Mouse (Mus musculus) stomach, embryonic 15.5 days (tissue): ENCODE data around the gene Carns1. TPM values are rescaled to one million over a fixed set of nuclear protein-coding genes. Genes with fewer than 3 reads are reported as not detected.
A peak's percentile ranks its signal among the peaks of the same experiment; 100 is the strongest.

Source experiments
- ATAC-seq: fragments of 200-750 bp; cut with Nextera tagmentation; 2 replicates; pipeline ENCODE4 v1.8.0; 2017; ENCODE audit warnings: low read depth, moderate number of reproducible peaks, moderate TSS enrichment; ENCODE audit not compliant: insufficient read depth, low FRiP score
- H3K27ac ChIP-seq: fragments of 300-500 bp; sonication (generic); 2 replicates; pipeline ENCODE4 v1.5.1; 2015; ENCODE audit warnings: mild to moderate bottlenecking, inconsistent platforms
- H3K27me3 ChIP-seq: fragments of 300-500 bp; sonication (generic); replicated peaks from 2 replicates; pipeline ENCODE4 v1.6.1; 2015; ENCODE audit warnings: inconsistent platforms
- H3K36me3 ChIP-seq: fragments of 300-500 bp; sonication (generic); 2 replicates; pipeline ENCODE4 v1.6.1; 2015; ENCODE audit warnings: inconsistent platforms
- H3K4me1 ChIP-seq: fragments of 300-500 bp; sonication (generic); 2 replicates; pipeline ENCODE4 v1.6.1; 2015; ENCODE audit warnings: inconsistent platforms
- H3K4me2 ChIP-seq: fragments of 300-500 bp; sonication (generic); 2 replicates; pipeline ENCODE4 v1.6.1; 2015; ENCODE audit warnings: mild to moderate bottlenecking, inconsistent platforms
- H3K4me3 ChIP-seq: fragments of 300-500 bp; sonication (generic); replicated peaks from 2 replicates; pipeline ENCODE4 v1.5.1; 2015; ENCODE audit warnings: inconsistent platforms
- H3K9ac ChIP-seq: fragments of 300-500 bp; sonication (generic); 2 replicates; pipeline ENCODE4 v1.6.1; 2015; ENCODE audit warnings: inconsistent platforms
- H3K9me3 ChIP-seq: fragments of 300-500 bp; sonication (generic); 2 replicates; pipeline ENCODE4 v1.6.1; 2016; ENCODE audit warnings: inconsistent platforms
- WGBS: fragments of 180-500 bp; shearing (Covaris S2); methylation state at CpG from one replicate; pipeline ENCODE4 v1.1.7; 2015; 5-methylcytosine and 5-hydroxymethylcytosine counted together
- polyA plus RNA-seq: library from polyadenylated mRNA; unstranded; fragments of >200 nt; fragmentation: Nextera tagmentation; extraction: Ambion mirVana; gene quantifications from 2 replicates; pipeline ENCODE4 v1.2.1, GENCODE M21; 2015

Gene Carns1
- polyA plus RNA-seq, 1 experiment from 2014 or later: 1.5 TPM

GRCm38 (mm10) chr19:4152445-4153231 lies 22.6 kb downstream of the Carns1 start:
- WGBS: 82% methylated on average over 8 of the region's 8 CpGs

GRCm38 (mm10) chr19:4151898-4152297 lies 23.4 kb downstream of the Carns1 start:
- Histone ChIP-seq H3K9me3 (no peaks in the 10 kb centered on the region), H3K27me3 (no peaks in the 10 kb centered on the region), H3K4me2 (no peak overlapping the region), H3K27ac (no peak overlapping the region), H3K4me1 (peaks cover 20% of the 10 kb centered on the region), H3K9ac (no peak overlapping the region), H3K4me3 (no peak overlapping the region), H3K36me3 (peaks cover 24% of the 10 kb centered on the region)
- 85% methylated on average over 5 of the region's 5 CpGs for WGBS
- ATAC-seq: no peak

More at GRCm38 (mm10) chr19:4152445-4153231, 22.6 kb downstream of the Carns1 start:
- Histone ChIP-seq H3K36me3 (peaks cover 30% of the 10 kb centered on the region), H3K27me3 (no peaks in the 10 kb centered on the region), H3K4me1 (peaks cover 20% of the 10 kb centered on the region), H3K27ac (no peak overlapping the region), H3K9me3 (no peaks in the 10 kb centered on the region), H3K9ac (no peak overlapping the region), H3K4me3 (no peak overlapping the region), H3K4me2 (no peak overlapping the region)
- ATAC-seq: no peak

GRCm38 (mm10) chr19:4151488-4151860 lies 23.8 kb downstream of the Carns1 start:
- peaks cover 20% of the 10 kb centered on the region for H3K4me1 ChIP-seq
- H3K4me2 ChIP-seq: no peak overlapping the region
- no peak for ATAC-seq
- peaks cover 20% of the 10 kb centered on the region for H3K36me3 ChIP-seq
- H3K9me3 ChIP-seq: no peaks in the 10 kb centered on the region
- H3K9ac ChIP-seq: no peak overlapping the region
- H3K27me3 ChIP-seq: no peaks in the 10 kb centered on the region
- H3K4me3 ChIP-seq: no peak overlapping the region
- H3K27ac ChIP-seq: no peak overlapping the region
- 79% methylated on average over 5 of the region's 5 CpGs for WGBS

GRCm38 (mm10) chr19:4150567-4151487 lies 24.5 kb downstream of the Carns1 start:
- 88% methylated on average over 22 of the region's 22 CpGs for WGBS
- Histone ChIP-seq H3K27me3 (no peaks in the 10 kb centered on the region), H3K9ac (no peak overlapping the region), H3K36me3 (peaks cover 14% of the 10 kb centered on the region), H3K4me1 (peaks cover 20% of the 10 kb centered on the region), H3K9me3 (no peaks in the 10 kb centered on the region), H3K4me2 (no peak overlapping the region), H3K27ac (no peak overlapping the region), H3K4me3 (no peak overlapping the region)
- no peak for ATAC-seq

- WGBS: 90% methylated on average over 17 of the region's 17 CpGs
- ATAC-seq: no peak
These were observed 25.4 kb downstream of the Carns1 start for GRCm38 (mm10) chr19:4149764-4150461.

GRCm38 (mm10) chr19:4149283-4149682 lies 26.0 kb downstream of the Carns1 start:
- Histone ChIP-seq H3K9me3 (no peaks in the 10 kb centered on the region), H3K4me2 (peak overlapping the region; percentile 83), H3K4me3 (peak overlapping the region; percentile 92), H3K27me3 (no peaks in the 10 kb centered on the region), H3K4me1 (peaks cover 20% of the 10 kb centered on the region), H3K27ac (no peak overlapping the region), H3K36me3 (peaks cover 14% of the 10 kb centered on the region), H3K9ac (peak overlapping the region; percentile 95)
- ATAC-seq: no peak
- WGBS: 81% methylated on average over 11 of the region's 11 CpGs

More at GRCm38 (mm10) chr19:4149764-4150461, 25.4 kb downstream of the Carns1 start:
- Histone ChIP-seq H3K36me3 (peaks cover 14% of the 10 kb centered on the region), H3K27me3 (no peaks in the 10 kb centered on the region), H3K4me3 (no peak overlapping the region), H3K27ac (no peak overlapping the region), H3K9me3 (no peaks in the 10 kb centered on the region), H3K4me2 (peak overlapping the region; percentile 83), H3K9ac (no peak overlapping the region), H3K4me1 (peaks cover 20% of the 10 kb centered on the region)

- H3K9me3 ChIP-seq: no peaks in the 10 kb centered on the region
- H3K27ac ChIP-seq: peak overlapping the region; percentile 75
- H3K4me3 ChIP-seq: peak overlapping the region; percentile 92
- H3K9ac ChIP-seq: peak overlapping the region; percentile 95
- peaks cover 20% of the 10 kb centered on the region for H3K4me1 ChIP-seq
- WGBS: 2% methylated on average over 7 of the region's 8 CpGs
- H3K27me3 ChIP-seq: no peaks in the 10 kb centered on the region
- 0 out of 2 replicates have a peak, but pooled peaks have one; percentile 0 for ATAC-seq
- peaks cover 14% of the 10 kb centered on the region for H3K36me3 ChIP-seq
- peak overlapping the region; percentile 83 for H3K4me2 ChIP-seq
These were observed 26.5 kb downstream of the Carns1 start for GRCm38 (mm10) chr19:4148819-4149218.

GRCm38 (mm10) chr19:4148491-4148806 lies 26.8 kb downstream of the Carns1 start, which contains the start of gene Coro1b:
Gene Coro1b, plus strand, starts transcription at chr19:4148619.
- Histone ChIP-seq H3K4me3 (peak within 1 kb of the TSS; percentile 92), H3K9me3 (no peaks in the 10 kb centered on the region), H3K4me1 (peaks cover 20% of the 10 kb centered on the region), H3K36me3 (peaks cover 14% of the 10 kb centered on the region), H3K4me2 (peak within 1 kb of the TSS; percentile 83), H3K27ac (peak within 1 kb of the TSS; percentile 75), H3K27me3 (no peaks in the 10 kb centered on the region), H3K9ac (peak within 1 kb of the TSS; percentile 95)
- 0% methylated on average over 23 of the region's 33 CpGs for WGBS
- ATAC-seq: peak; percentile 94

GRCm38 (mm10) chr19:4147782-4148490 lies 27.3 kb downstream of the Carns1 start:
- WGBS: 39% methylated on average over 9 of the region's 9 CpGs
- H3K27ac ChIP-seq: peak overlapping the region; percentile 19; the same call in 1 of the 2 replicates
- peak overlapping the region; percentile 83 for H3K4me2 ChIP-seq
- no peaks in the 10 kb centered on the region for H3K9me3 ChIP-seq
- H3K4me3 ChIP-seq: peak overlapping the region; percentile 92
- no peak for ATAC-seq
- no peaks in the 10 kb centered on the region for H3K27me3 ChIP-seq
- peak overlapping the region; percentile 95; the same call in 1 of the 2 replicates for H3K9ac ChIP-seq
- H3K4me1 ChIP-seq: peaks cover 20% of the 10 kb centered on the region
- peaks cover 14% of the 10 kb centered on the region for H3K36me3 ChIP-seq

GRCm38 (mm10) chr19:4147022-4147405 lies 28.3 kb downstream of the Carns1 start:
- no peak overlapping the region for H3K4me3 ChIP-seq
- peaks cover 20% of the 10 kb centered on the region for H3K4me1 ChIP-seq
- H3K27me3 ChIP-seq: no peaks in the 10 kb centered on the region
- H3K36me3 ChIP-seq: peaks cover 11% of the 10 kb centered on the region
- H3K4me2 ChIP-seq: no peak overlapping the region
- H3K27ac ChIP-seq: no peak overlapping the region
- ATAC-seq: no peak
- H3K9me3 ChIP-seq: no peaks in the 10 kb centered on the region
- 52% methylated on average over 3 of the region's 3 CpGs for WGBS
- H3K9ac ChIP-seq: no peak overlapping the region
